Mouse (Mus musculus): ENCODE measurements around the gene Sat1.
"Not testable (repeated sequence)": the region's sequence is repeated elsewhere in the genome, so short reads cannot be mapped to it uniquely, and the experiment has no call there.

Gene Sat1

GRCm38 (mm10) chrX:155216271-155216670 is at the start of gene Sat1:
Sat1 (minus strand) TSS chrX:155216449.
- peak; percentile 93 for DNase-seq

DNA sequence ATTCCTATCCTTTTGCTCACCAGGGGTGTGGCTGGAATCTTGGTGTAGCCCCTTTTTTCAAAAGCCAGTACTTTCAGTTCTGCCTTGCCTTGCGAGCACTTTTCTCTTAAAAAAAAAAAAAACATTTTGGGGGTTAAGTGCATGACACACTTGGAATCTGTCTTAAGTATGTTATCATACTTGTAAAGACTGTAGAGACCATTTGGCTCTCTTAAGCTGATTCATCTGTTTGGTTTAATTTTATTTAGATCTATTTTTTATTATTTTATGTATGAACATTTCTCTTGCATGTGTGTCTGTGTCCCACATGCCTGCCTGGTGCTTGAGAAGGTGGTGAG is 46.6 kb upstream of the Sat1 start:
- DNase-seq = no peak

- DNase-seq = peak; percentile 86
These were observed 46.1 kb upstream of the Sat1 start, which contains the start of gene Acot9 for GRCm38 (mm10) chrX:155262235-155262914. Acot9 (plus strand) TSS chrX:155262443.

DNA sequence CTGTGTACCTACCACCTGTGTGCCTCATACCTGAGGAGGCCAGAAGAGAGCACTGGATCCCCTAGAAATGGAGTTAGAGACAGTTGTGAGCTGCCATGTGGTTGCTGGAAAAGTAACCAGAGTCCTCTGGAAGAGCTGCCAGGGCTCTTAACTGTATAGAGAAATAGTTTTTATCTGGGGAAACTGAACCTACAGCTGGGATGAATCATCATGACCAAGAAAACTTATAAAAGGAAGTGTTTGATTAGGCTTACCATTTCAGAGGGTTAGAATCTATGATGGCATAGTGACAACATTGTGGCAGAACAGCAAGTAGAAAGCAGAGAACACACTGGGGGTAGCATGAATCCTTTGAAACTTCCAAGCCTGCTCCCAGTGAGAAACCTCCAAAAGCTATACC is 40.6 kb upstream of the Sat1 start:
- no peak for DNase-seq

GRCm38 (mm10) chrX:155218277-155218676 is 2.0 kb upstream of the Sat1 start:
- no peak for DNase-seq

- peak; percentile 53 for DNase-seq
These were observed 574 bp downstream of the Sat1 start for GRCm38 (mm10) chrX:155215501-155216248.

DNA sequence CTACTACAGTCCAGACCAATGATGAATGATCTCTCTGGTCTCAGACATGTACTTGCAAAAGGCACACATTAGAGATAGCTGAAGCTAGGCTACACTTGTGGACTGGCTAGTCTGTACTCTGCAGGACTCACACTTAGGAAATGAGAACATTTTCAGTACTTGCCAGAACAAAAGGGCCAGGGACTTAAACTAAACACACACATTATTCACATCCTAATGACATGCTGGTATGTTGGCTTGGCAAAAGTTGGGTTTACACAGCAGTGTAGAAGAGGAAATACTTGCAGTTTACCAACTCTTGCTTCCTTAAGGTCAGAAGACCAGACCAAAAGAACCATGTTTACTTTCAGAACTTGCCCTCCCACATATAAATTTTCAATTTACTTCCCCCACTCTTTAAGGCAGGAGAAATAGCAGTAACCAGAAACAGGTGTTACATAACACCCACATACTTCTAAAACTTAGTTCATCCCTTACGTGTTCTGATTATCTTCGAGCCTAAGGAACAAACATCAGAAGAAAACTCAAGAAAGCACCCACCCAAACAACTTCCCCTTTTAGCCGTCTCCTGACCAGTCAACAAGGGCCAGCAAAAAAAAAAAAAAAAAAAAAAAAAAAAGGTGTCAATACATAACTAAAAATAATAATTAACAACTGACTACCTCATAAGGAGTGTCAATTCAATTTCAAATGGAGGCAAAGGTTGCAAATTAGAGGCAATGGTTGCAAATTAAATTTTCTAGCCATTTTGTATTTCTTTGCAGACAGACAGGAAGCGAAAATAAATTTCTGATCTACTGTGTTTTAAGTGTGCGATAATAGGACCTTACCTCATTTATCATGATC is 1.7 kb downstream of the Sat1 start:
- no peak for DNase-seq

GRCm38 (mm10) chrX:155208671-155209070 is 7.6 kb downstream of the Sat1 start:
- no peak for DNase-seq

DNA sequence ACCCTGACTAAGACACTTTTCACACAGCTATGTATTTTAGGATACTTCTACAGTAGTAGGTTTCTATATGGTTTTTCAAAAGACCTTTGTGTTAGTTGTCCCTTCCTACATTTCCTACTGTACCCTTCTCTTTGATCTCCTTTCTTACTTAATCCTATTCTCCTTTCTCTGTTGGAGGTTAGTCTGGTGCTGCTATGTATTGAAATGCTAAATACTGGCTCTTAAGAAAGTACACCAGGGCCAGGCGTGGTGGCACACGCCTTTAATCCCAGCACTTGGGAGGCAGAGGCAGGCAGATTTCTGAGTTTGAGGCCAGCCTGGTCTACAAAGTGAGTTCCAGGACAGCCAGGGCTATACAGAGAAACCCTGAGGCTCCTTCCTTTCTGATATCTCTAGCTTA is 10.8 kb downstream of the Sat1 start:
- not testable (repeated sequence) for DNase-seq

DNA sequence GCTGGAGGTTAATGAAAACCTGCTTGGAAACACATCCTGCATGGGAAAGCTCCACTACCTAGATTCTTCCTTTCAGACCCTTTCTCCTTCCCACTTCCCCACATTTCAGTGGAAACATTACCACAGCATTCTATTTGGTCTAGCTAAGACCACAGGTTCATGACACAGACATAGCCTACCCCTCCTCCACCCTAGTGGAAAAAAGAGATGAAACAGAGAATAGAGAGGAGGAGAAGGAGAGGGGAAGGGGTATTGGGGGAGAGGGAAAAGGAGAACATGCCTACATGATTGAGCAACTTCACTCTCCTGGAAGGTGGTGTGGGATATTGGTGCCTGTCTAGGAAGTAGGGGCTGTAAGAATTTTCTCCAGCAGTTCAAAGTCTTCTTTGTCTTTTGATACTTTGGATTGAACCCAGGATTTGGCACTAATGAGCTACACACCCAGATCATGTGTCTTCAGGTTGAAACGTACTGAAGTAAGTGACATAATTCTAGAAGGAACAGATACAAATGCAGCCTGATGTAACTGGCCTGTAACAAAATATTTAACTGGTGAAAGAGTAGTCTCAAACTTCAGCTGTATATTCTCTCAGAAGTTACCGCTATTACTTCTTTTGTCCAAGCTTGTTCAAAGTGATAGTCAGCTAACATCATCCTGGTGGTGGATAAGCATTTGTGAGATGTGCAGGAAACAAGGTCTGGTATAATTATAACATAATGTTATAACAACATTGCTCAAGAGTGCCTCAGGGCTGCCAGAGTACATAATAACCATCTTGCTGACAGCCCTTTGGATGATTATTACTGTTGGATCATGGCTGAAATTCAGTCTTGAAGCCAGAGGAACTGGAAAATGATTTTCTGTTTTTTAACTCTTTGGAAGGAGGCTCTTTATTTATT is 13.6 kb downstream of the Sat1 start:
- no peak for DNase-seq

- no peak for DNase-seq
These were observed 14.4 kb downstream of the Sat1 start for GRCm38 (mm10) chrX:155201799-155202198.

GRCm38 (mm10) chrX:155194979-155195378 is 21.3 kb downstream of the Sat1 start:
- DNase-seq = no peak

GRCm38 (mm10) chrX:155193732-155194443 is 22.4 kb downstream of the Sat1 start:
- no peak for DNase-seq

DNA sequence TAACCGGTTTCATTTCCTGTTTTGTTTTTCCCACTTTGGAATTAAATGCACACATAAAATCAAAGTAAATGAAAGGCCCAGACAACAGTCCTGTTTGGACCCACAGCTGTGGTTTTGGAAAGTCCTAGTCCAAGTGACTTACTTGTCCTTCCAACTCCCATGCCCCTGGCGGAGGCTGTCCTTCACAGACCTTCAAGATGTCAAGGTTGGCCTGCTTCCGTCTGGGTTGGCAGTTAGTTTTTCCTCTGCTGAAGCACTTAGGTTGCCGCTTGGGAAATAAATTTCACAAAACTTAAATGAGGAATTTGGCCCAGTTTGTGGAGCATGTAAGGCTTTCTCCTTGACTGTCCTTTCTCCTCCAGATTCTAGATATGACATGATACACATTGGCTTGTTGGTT is 24.3 kb downstream of the Sat1 start:
- DNase-seq = no peak

GRCm38 (mm10) chrX:155177640-155178039 is 38.6 kb downstream of the Sat1 start:
- no peak for DNase-seq

DNA sequence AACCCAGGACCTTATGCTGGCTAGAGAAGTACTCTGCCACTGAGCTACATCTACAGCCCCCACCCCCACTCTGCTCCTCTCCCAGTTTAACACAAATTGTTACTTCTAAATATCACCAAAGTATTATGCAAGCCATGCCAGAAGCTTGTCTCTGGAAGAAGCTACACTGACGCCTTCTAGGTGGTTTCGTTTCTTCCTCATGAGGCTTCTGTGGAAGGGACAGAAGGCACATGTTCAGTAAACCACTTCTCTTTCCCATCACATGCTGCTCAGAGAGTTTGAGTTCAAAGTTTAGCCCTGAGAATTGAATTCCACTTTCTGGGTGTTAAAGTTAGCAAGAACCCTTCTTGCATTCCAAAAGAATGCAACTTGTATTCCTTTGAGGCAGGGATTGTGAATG is 39.0 kb downstream of the Sat1 start:
- DNase-seq = no peak

- no peak for DNase-seq
These were observed 40.7 kb downstream of the Sat1 start for GRCm38 (mm10) chrX:155175568-155175967.

DNA sequence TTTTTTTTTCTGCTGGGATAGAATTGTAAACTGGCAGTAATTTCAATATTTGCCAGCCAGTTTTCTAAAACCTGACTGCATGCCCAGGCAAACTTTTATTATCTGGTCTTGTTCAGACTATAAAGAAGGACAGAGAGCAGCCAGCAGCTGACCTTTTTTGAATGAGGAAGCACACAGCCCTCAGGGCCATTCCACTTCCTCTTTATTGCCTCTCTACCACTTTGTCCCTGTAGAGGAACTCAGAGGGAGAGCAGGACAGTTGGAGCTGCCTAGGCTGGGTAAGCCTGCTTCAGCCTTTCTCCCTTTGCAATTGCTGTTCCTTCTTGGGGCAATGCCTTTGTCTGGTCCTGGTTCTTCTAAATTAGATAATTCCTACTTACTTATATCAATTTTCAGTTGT is 43.9 kb downstream of the Sat1 start:
- no peak for DNase-seq

GRCm38 (mm10) chrX:155171754-155172153 is 44.5 kb downstream of the Sat1 start:
- no peak for DNase-seq

- no peak for DNase-seq
These were observed 46.4 kb downstream of the Sat1 start for GRCm38 (mm10) chrX:155169886-155170285.

GRCm38 (mm10) chrX:155167667-155168066 is 48.6 kb downstream of the Sat1 start:
- DNase-seq = no peak

DNA sequence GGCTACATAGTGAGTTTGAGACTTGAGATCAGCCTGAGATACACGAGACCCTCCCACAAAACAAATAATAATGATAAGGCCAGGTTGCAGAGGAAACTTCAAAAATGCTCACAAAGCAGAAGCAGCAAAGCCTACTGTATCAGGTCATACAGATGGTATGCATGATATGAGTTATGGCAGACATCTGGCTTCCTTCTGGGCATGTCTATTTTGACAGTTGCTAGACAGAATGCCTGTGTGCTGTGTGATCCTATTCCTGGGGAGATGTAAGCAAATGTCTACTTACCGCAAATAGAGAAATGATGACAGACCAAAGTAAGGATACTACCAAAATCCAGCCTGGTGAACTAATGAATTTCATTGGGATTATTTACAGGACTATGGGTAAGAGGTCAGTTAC is 49.9 kb downstream of the Sat1 start:
- no peak for DNase-seq

Data from kidney, adult 18-20 months (tissue).